Mouse (Mus musculus) heart, adult 2 months (tissue): ENCODE data around the gene Cfdp1. TPM values are rescaled to one million over a fixed set of nuclear protein-coding genes. Genes with fewer than 3 reads are reported as not detected.

Experiments used
- DNase-seq, 2 experiments: peaks; one replicate each; pipeline ENCODE4 v3.0.0; 2021
- H3K27ac ChIP-seq: fragments of 200-600 bp; 2 replicates; pipeline ENCODE4 v1.8.1; 2022
- H3K27me3 ChIP-seq: fragments of 200-500 bp; 2 replicates; pipeline ENCODE4 v1.6.1; 2012; ENCODE audit warnings: mild to moderate bottlenecking, low read length, inconsistent platforms, mixed read lengths; ENCODE audit not compliant: control insufficient read depth, insufficient read depth
- H3K36me3 ChIP-seq: fragments of 200-500 bp; 2 replicates; pipeline ENCODE4 v1.6.1; 2012; ENCODE audit warnings: low read length, inconsistent platforms; ENCODE audit not compliant: control insufficient read depth, insufficient read depth
- H3K4me1 ChIP-seq: fragments of 200-500 bp; 2 replicates; pipeline ENCODE4 v1.6.1; 2011; ENCODE audit warnings: low read length; ENCODE audit not compliant: control insufficient read depth, insufficient read depth
- H3K4me3 ChIP-seq: fragments of 200-600 bp; 2 replicates; pipeline ENCODE4 v1.8.1; 2022
- H3K79me2 ChIP-seq: fragments of 200-500 bp; replicated peaks from 2 replicates; pipeline ENCODE4 v1.6.1; 2012; ENCODE audit warnings: mild to moderate bottlenecking, inconsistent platforms, low read length, moderate library complexity, mixed read lengths; ENCODE audit not compliant: control insufficient read depth, insufficient read depth
- H3K9ac ChIP-seq: fragments of 200-500 bp; 2 replicates; pipeline ENCODE4 v1.6.1; 2012; ENCODE audit warnings: low read depth, mild to moderate bottlenecking, control low read depth, inconsistent platforms, low read length, mixed read lengths
- CTCF ChIP-seq: fragments of 200-600 bp; IDR thresholded peaks from 2 replicates; pipeline ENCODE4 v1.8.1; 2022; ENCODE audit warnings: antibody characterized with exemption, mild to moderate bottlenecking, moderate library complexity
- EP300 ChIP-seq: fragments of 200-500 bp; IDR thresholded peaks from 2 replicates; pipeline ENCODE4 v1.6.1; 2011; ENCODE audit warnings: low read depth, low read length, control low read depth; ENCODE audit not compliant: insufficient read depth
- POLR2A ChIP-seq: fragments of 200-500 bp; IDR thresholded peaks from 2 replicates; pipeline ENCODE4 v1.6.1; 2011; ENCODE audit warnings: mild to moderate bottlenecking, low read depth, low read length, control low read depth; ENCODE audit not compliant: insufficient read depth
- WGBS: fragments of 180-500 bp; shearing (Covaris S2); methylation state at CpG from one replicate; pipeline ENCODE4 v1.1.7; 2018; 5-methylcytosine and 5-hydroxymethylcytosine counted together
- intact Hi-C: fragments of 180-260 bp; cut with DNase I; formaldehyde crosslinking; loops from one replicate; pipeline ENCODE4 v1.15.1; 2025
- polyA plus RNA-seq: library from polyadenylated mRNA; depleted of rRNA; stranded (reverse); fragments of >200 nt; gene quantifications from 2 replicates; pipeline ENCODE4 v1.2.3, GENCODE M21; 2012
- total RNA-seq, 2 experiments: library from RNA; stranded (reverse); gene quantifications; 2 replicates each; pipeline ENCODE4 v1.2.3; 2021

Cfdp1 gene
- total and polyA plus RNA-seq, 3 experiments: 5.6 to 34.4 (median 32.7) TPM

- intact Hi-C loops: loop anchor here (5.0 kb wide), 1 partner anchor 33 kb away; no protein-coding TSS in a partner anchor
- Histone ChIP-seq H3K27me3 (no peaks in the 10 kb centered on the region), H3K36me3 (peaks cover 3% of the 10 kb centered on the region), H3K9ac (no peak overlapping the region), H3K27ac (no peak overlapping the region), H3K4me3 (no peak overlapping the region), H3K79me2 (no peaks in the 10 kb centered on the region), H3K4me1 (peaks cover 6% of the 10 kb centered on the region)
- no peak for DNase-seq
- TF ChIP-seq CTCF: no peak
- no peak for TF ChIP-seq EP300
- TF ChIP-seq POLR2A: no peak
These were observed 64.5 kb downstream of the Cfdp1 start for GRCm38 (mm10) chr8:111789639-111790038.

- WGBS: 49% methylated on average over 4 of the region's 4 CpGs
These were observed 64.9 kb downstream of the Cfdp1 start for GRCm38 (mm10) chr8:111789200-111789599.

GRCm38 (mm10) chr8:111788497-111788896 is 65.6 kb downstream of the Cfdp1 start:
- no peak overlapping the region for H3K27ac ChIP-seq
- peaks cover 6% of the 10 kb centered on the region for H3K4me1 ChIP-seq
- no peak overlapping the region for H3K9ac ChIP-seq
- no peak for DNase-seq
- no peak for TF ChIP-seq POLR2A
- TF ChIP-seq EP300: no peak
- no peak for TF ChIP-seq CTCF
- H3K36me3 ChIP-seq: peaks cover 3% of the 10 kb centered on the region
- no peaks in the 10 kb centered on the region for H3K79me2 ChIP-seq
- intact Hi-C loops: loop anchor here (5.0 kb wide), 1 partner anchor 34 kb away; no protein-coding TSS in a partner anchor
- WGBS: 94% methylated on average over 3 of the region's 3 CpGs
- H3K4me3 ChIP-seq: no peak overlapping the region
- no peaks in the 10 kb centered on the region for H3K27me3 ChIP-seq

More at GRCm38 (mm10) chr8:111789200-111789599, 64.9 kb downstream of the Cfdp1 start:
- H3K9ac ChIP-seq: no peak overlapping the region
- H3K27ac ChIP-seq: no peak overlapping the region
- H3K4me3 ChIP-seq: no peak overlapping the region
- TF ChIP-seq POLR2A (no peak), CTCF (no peak)
- no peaks in the 10 kb centered on the region for H3K27me3 ChIP-seq
- no peak for DNase-seq
- no peaks in the 10 kb centered on the region for H3K79me2 ChIP-seq
- intact Hi-C loops: loop anchor here (5.0 kb wide), 1 partner anchor 33 kb away; no protein-coding TSS in a partner anchor
- H3K4me1 ChIP-seq: peaks cover 6% of the 10 kb centered on the region
- peaks cover 3% of the 10 kb centered on the region for H3K36me3 ChIP-seq

GRCm38 (mm10) chr8:111788085-111788484 is 66.0 kb downstream of the Cfdp1 start:
- H3K27me3 ChIP-seq: no peaks in the 10 kb centered on the region
- H3K79me2 ChIP-seq: no peaks in the 10 kb centered on the region
- H3K27ac ChIP-seq: no peak overlapping the region
- H3K4me3 ChIP-seq: no peak overlapping the region
- intact Hi-C loops: loop anchor here (5.0 kb wide), 1 partner anchor 34 kb away; no protein-coding TSS in a partner anchor
- TF ChIP-seq EP300 (no peak), CTCF (no peak), POLR2A (no peak)
- H3K4me1 ChIP-seq: peaks cover 6% of the 10 kb centered on the region
- no peak overlapping the region for H3K9ac ChIP-seq
- DNase-seq: no peak
- H3K36me3 ChIP-seq: peaks cover 3% of the 10 kb centered on the region
- WGBS: 68% methylated on average over 5 of the region's 5 CpGs

GRCm38 (mm10) chr8:111787683-111788082 is 66.4 kb downstream of the Cfdp1 start:
- H3K27me3 ChIP-seq: no peaks in the 10 kb centered on the region
- no peak for DNase-seq
- peaks cover 3% of the 10 kb centered on the region for H3K36me3 ChIP-seq
- TF ChIP-seq CTCF (no peak), POLR2A (no peak), EP300 (no peak)
- intact Hi-C loops: loop anchor here (2.0 to 5.0 kb wide), 2 partner anchors 35 to 45 kb away; partner anchors contain the start of gene Bcar1
- H3K79me2 ChIP-seq: no peaks in the 10 kb centered on the region
- H3K27ac ChIP-seq: no peak overlapping the region; the same call in 1 of the 2 replicates
- no peak overlapping the region for H3K4me3 ChIP-seq
- 50% methylated on average over 4 of the region's 4 CpGs for WGBS
- H3K9ac ChIP-seq: no peak overlapping the region
- H3K4me1 ChIP-seq: peaks cover 6% of the 10 kb centered on the region

- Histone ChIP-seq H3K27ac (no peak overlapping the region), H3K79me2 (no peaks in the 10 kb centered on the region), H3K4me3 (no peak overlapping the region), H3K4me1 (peaks cover 6% of the 10 kb centered on the region), H3K36me3 (peaks cover 3% of the 10 kb centered on the region), H3K9ac (no peak overlapping the region), H3K27me3 (no peaks in the 10 kb centered on the region)
- DNase-seq: no peak
- WGBS: 74% methylated on average over 13 of the region's 13 CpGs
- intact Hi-C loops: loop anchor here (2.0 to 5.0 kb wide), 2 partner anchors 35 to 44 kb away; partner anchors contain the start of gene Bcar1
- no peak for TF ChIP-seq CTCF
These were observed 67.1 kb downstream of the Cfdp1 start for GRCm38 (mm10) chr8:111786701-111787588.
